Mouse (Mus musculus): ENCODE data around the gene Psme2. TPM values are rescaled to one million over a fixed set of nuclear protein-coding genes. Genes with fewer than 3 reads are reported as not detected.

Gene Psme2
- polyA plus RNA-seq (2012) = 82.1 TPM in 2 replicates

GRCm38 (mm10) chr14:55590748-55591330, at the start of gene Psme2:
Gene Psme2, minus strand, starts transcription at chr14:55591113.

GRCm38 (mm10) chr14:55637795-55638194, 46.9 kb upstream of the Psme2 start, which contains the start of gene Gm49378:
Gene Gm49378, minus strand, starts transcription at chr14:55637895.

GRCm38 (mm10) chr14:55635523-55636007, 44.7 kb upstream of the Psme2 start, which contains the start of gene Ipo4:
Gene Ipo4, minus strand, starts transcription at chr14:55635957.

GRCm38 (mm10) chr14:55617822-55618221, 26.9 kb upstream of the Psme2 start, which contains the start of gene Rec8:
Gene Rec8, plus strand, starts transcription at chr14:55618037.

GRCm38 (mm10) chr14:55603271-55603632, 12.3 kb upstream of the Psme2 start, which contains the start of gene Irf9:
Gene Irf9, plus strand, starts transcription at chr14:55603571.

GRCm38 (mm10) chr14:55591331-55591891, 498 bp upstream of the Psme2 start, which contains the start of gene Rnf31:
Gene Rnf31, plus strand, starts transcription at chr14:55591708.

GRCm38 (mm10) chr14:55584702-55585565, 6.0 kb downstream of the Psme2 start, which contains the start of gene Emc9:
Gene Emc9, minus strand, starts transcription at chr14:55585302.

GRCm38 (mm10) chr14:55577871-55578667, 12.8 kb downstream of the Psme2 start, which contains the start of gene Psme1:
Gene Psme1, plus strand, starts transcription at chr14:55578123.

GRCm38 (mm10) chr14:55575302-55575701, 15.6 kb downstream of the Psme2 start, which contains the start of gene Fitm1:
Gene Fitm1, plus strand, starts transcription at chr14:55575617.

GRCm38 (mm10) chr14:55560202-55561073, 30.5 kb downstream of the Psme2 start, which contains the start of gene A730061H03Rik:
Gene A730061H03Rik, minus strand, starts transcription at chr14:55560406.

GRCm38 (mm10) chr14:55559799-55560201, 31.1 kb downstream of the Psme2 start, which contains the start of gene Dcaf11:
Gene Dcaf11, plus strand, starts transcription at chr14:55560006.

GRCm38 (mm10) chr14:55540067-55540786, 50.7 kb downstream of the Psme2 start, which contains the start of gene Pck2:
Gene Pck2, plus strand, starts transcription at chr14:55540266.

Other genes with a start within 250 kb of the Psme2 start
- gene Dhrs4, start 112.4 kb downstream of the Psme2 start, polyA plus RNA-seq (2012) = 104 TPM in 2 replicates
- gene Carmil3, start 100.5 kb downstream of the Psme2 start, polyA plus RNA-seq (2012) = 4.3 and 4.5 TPM in 2 replicates
- not detected in 2 replicates for gene Cpne6, start 80.7 kb downstream of the Psme2 start, polyA plus RNA-seq (2012)
- gene Nrl, start 66.1 kb downstream of the Psme2 start, polyA plus RNA-seq (2012) = not detected in 2 replicates
- 86.4 and 95.5 TPM in 2 replicates for gene Pck2, start 50.8 kb downstream of the Psme2 start, polyA plus RNA-seq (2012)
- 55.9 and 75.4 TPM in 2 replicates for gene Dcaf11, start 31.1 kb downstream of the Psme2 start, polyA plus RNA-seq (2012)
- gene A730061H03Rik, start 30.7 kb downstream of the Psme2 start, polyA plus RNA-seq (2012) = 0.47 and 0.96 TPM in 2 replicates
- gene Fitm1, start 15.5 kb downstream of the Psme2 start, polyA plus RNA-seq (2012) = 0.60 and 1.2 TPM in 2 replicates
- 244 and 281 TPM in 2 replicates for gene Psme1, start 13.0 kb downstream of the Psme2 start, polyA plus RNA-seq (2012)
- 8.4 and 8.5 TPM in 2 replicates for gene Emc9, start 5.8 kb downstream of the Psme2 start, polyA plus RNA-seq (2012)
- 31.2 and 32.0 TPM in 2 replicates for gene Rnf31, start 595 bp upstream of the Psme2 start, polyA plus RNA-seq (2012)
- gene Irf9, start 12.5 kb upstream of the Psme2 start, polyA plus RNA-seq (2012) = 88.9 and 109 TPM in 2 replicates
- gene Rec8, start 26.9 kb upstream of the Psme2 start, polyA plus RNA-seq (2012) = 18.2 and 29.4 TPM in 2 replicates
- 62.9 and 90.9 TPM in 2 replicates for gene Ipo4, start 44.8 kb upstream of the Psme2 start, polyA plus RNA-seq (2012)
- gene Gm49378, start 46.8 kb upstream of the Psme2 start, polyA plus RNA-seq (2012) = 1.4 and 1.5 TPM in 2 replicates
- 19.0 and 19.4 TPM in 2 replicates for gene Tm9sf1, start 52.7 kb upstream of the Psme2 start, polyA plus RNA-seq (2012)
- 0.07 TPM in 1 of 2 replicates, not detected in the other for gene Tssk4, start 59.1 kb upstream of the Psme2 start, polyA plus RNA-seq (2012)
- gene Mdp1, start 69.4 kb upstream of the Psme2 start, polyA plus RNA-seq (2012) = 13.6 and 17.8 TPM in 2 replicates
- 23.9 and 24.7 TPM in 2 replicates for gene Gmpr2, start 80.8 kb upstream of the Psme2 start, polyA plus RNA-seq (2012)
- gene Nedd8, start 81.0 kb upstream of the Psme2 start, polyA plus RNA-seq (2012) = 102 and 110 TPM in 2 replicates
- 31.6 and 41.8 TPM in 2 replicates for gene Tinf2, start 90.7 kb upstream of the Psme2 start, polyA plus RNA-seq (2012)
- 4.6 and 5.6 TPM in 2 replicates for gene Tgm1, start 122.8 kb upstream of the Psme2 start, polyA plus RNA-seq (2012)
- gene Rabggta, start 131.2 kb upstream of the Psme2 start, polyA plus RNA-seq (2012) = 30.6 and 31.0 TPM in 2 replicates
- 3.9 and 5.5 TPM in 2 replicates for gene Dhrs1, start 154.6 kb upstream of the Psme2 start, polyA plus RNA-seq (2012)
- gene Nop9, start 154.6 kb upstream of the Psme2 start, polyA plus RNA-seq (2012) = 30.4 and 53.0 TPM in 2 replicates
- gene Cideb, start 167.3 kb upstream of the Psme2 start, polyA plus RNA-seq (2012) = 0.31 and 0.45 TPM in 2 replicates
- gene Ltb4r2, start 170.3 kb upstream of the Psme2 start, polyA plus RNA-seq (2012) = 0.83 and 1.1 TPM in 2 replicates
- gene Ltb4r1, start 174.8 kb upstream of the Psme2 start, polyA plus RNA-seq (2012) = 33.3 and 45.8 TPM in 2 replicates
- 0.09 and 0.10 TPM in 2 replicates for gene Adcy4, start 193.0 kb upstream of the Psme2 start, polyA plus RNA-seq (2012)
- gene Ripk3, start 197.8 kb upstream of the Psme2 start, polyA plus RNA-seq (2012) = 63.9 and 71.4 TPM in 2 replicates
- 0.15 and 0.40 TPM in 2 replicates for gene Nfatc4, start 232.0 kb upstream of the Psme2 start, polyA plus RNA-seq (2012)